Mouse (Mus musculus) hindbrain, embryonic 14.5 days (tissue): ENCODE data around the gene Klrc3. TPM values are rescaled to one million over a fixed set of nuclear protein-coding genes. Genes with fewer than 3 reads are reported as not detected.

Experiments
- ATAC-seq: fragments of 200-750 bp; cut with Nextera tagmentation; 2 replicates; pipeline ENCODE4 v1.8.0; 2017; ENCODE audit warnings: moderate number of reproducible peaks, mild to moderate bottlenecking, moderate TSS enrichment, moderate library complexity; ENCODE audit not compliant: low FRiP score
- DNase-seq: peaks from one replicate; pipeline ENCODE4 v3.0.0-alpha.2; 2015; ENCODE audit warnings: low spot score
- H3K27ac ChIP-seq: fragments of 300-500 bp; sonication (generic); 2 replicates; pipeline ENCODE4 v1.5.1; 2014; ENCODE audit warnings: mild to moderate bottlenecking, moderate library complexity
- H3K27me3 ChIP-seq: fragments of 300-500 bp; sonication (generic); 2 replicates; pipeline ENCODE4 v1.6.1; 2014; ENCODE audit warnings: mild to moderate bottlenecking, low read length, mixed read lengths; ENCODE audit not compliant: control insufficient read depth, insufficient read depth
- H3K36me3 ChIP-seq: fragments of 300-500 bp; sonication (generic); replicated peaks from 2 replicates; pipeline ENCODE4 v1.6.1; 2014; ENCODE audit not compliant: control insufficient read depth, insufficient read depth
- H3K4me1 ChIP-seq: fragments of 300-500 bp; sonication (generic); replicated peaks from 2 replicates; pipeline ENCODE4 v1.6.1; 2014; ENCODE audit warnings: antibody characterized with exemption, low read length, mixed read lengths; ENCODE audit not compliant: control insufficient read depth, insufficient read depth
- H3K4me2 ChIP-seq: fragments of 300-500 bp; sonication (generic); replicated peaks from 2 replicates; pipeline ENCODE4 v1.6.1; 2014; ENCODE audit warnings: mild to moderate bottlenecking, moderate library complexity
- H3K4me3 ChIP-seq: fragments of 300-500 bp; sonication (generic); replicated peaks from 2 replicates; pipeline ENCODE4 v1.5.1; 2014; ENCODE audit warnings: mild to moderate bottlenecking, low read length
- H3K9ac ChIP-seq: fragments of 300-500 bp; sonication (generic); 2 replicates; pipeline ENCODE4 v1.6.1; 2014
- H3K9me3 ChIP-seq: fragments of 300-500 bp; sonication (generic); 2 replicates; pipeline ENCODE4 v1.6.1; 2016; ENCODE audit warnings: low read length; ENCODE audit not compliant: control insufficient read depth
- WGBS: fragments of 180-500 bp; shearing (Covaris S2); extraction: QIAGEN DNeasy Blood & Tissue Kit; methylation state at CpG from one replicate; pipeline ENCODE4 v1.1.7; 2014; 5-methylcytosine and 5-hydroxymethylcytosine counted together
- microRNA-seq: library from miRNA; unstranded; fragments of <30 nt; microRNA quantifications from one replicate; pipeline ENCODE4, GENCODE M21; 2016
- polyA plus RNA-seq: library from polyadenylated mRNA; unstranded; fragments of >200 nt; fragmentation: Nextera tagmentation; extraction: Ambion mirVana; gene quantifications from 2 replicates; pipeline ENCODE4 v1.2.1, GENCODE M21; 2014

Klrc3 gene
- polyA plus RNA-seq, 1 experiment from 2014 or later, result not detected

- no peak within 1 kb of the TSS for H3K4me2 ChIP-seq
- no peak within 1 kb of the TSS for H3K27ac ChIP-seq
- no peaks in the 10 kb centered on the region for H3K36me3 ChIP-seq
- WGBS, result 90% methylated on average over 3 of the region's 3 CpGs
- no peaks in the 10 kb centered on the region for H3K9me3 ChIP-seq
- no peak within 1 kb of the TSS for H3K9ac ChIP-seq
- ATAC-seq, result no peak
- no peaks in the 10 kb centered on the region for H3K4me1 ChIP-seq
- no peaks in the 10 kb centered on the region for H3K27me3 ChIP-seq
- H3K4me3 ChIP-seq, result no peak within 1 kb of the TSS
- no peak for DNase-seq
Measured at GRCm38 (mm10) chr6:129591508-129591907, 51.6 kb downstream of the Klrc3 start, which contains the start of gene Klrd1. Klrd1 (plus strand) TSS chr6:129591782.

Small RNAs within 50 kb of the gene (microRNA-seq; reads per million reads assigned to microRNA genes)
- not detected for gene Mir680-1

Other genes starting within 250 kb of the Klrc3 start
- gene Clec1b, start 246.0 kb downstream of the Klrc3 start, polyA plus RNA-seq, result 0.63 and 1.4 TPM in 2 replicates
- 0.16 and 0.33 TPM in 2 replicates for gene Clec9a, start 234.5 kb downstream of the Klrc3 start, polyA plus RNA-seq
- 1.9 and 2.0 TPM in 2 replicates for gene Clec1a, start 191.3 kb downstream of the Klrc3 start, polyA plus RNA-seq
- gene Olr1, start 136.2 kb downstream of the Klrc3 start, polyA plus RNA-seq, result not detected in 2 replicates
- gene Tmem52b, start 130.8 kb downstream of the Klrc3 start, polyA plus RNA-seq, result 0.24 TPM in 1 of 2 replicates, not detected in the other
- 74.7 and 80.9 TPM in 2 replicates for gene Gabarapl1, start 110.2 kb downstream of the Klrc3 start, polyA plus RNA-seq
- gene Klre1, start 65.4 kb downstream of the Klrc3 start, polyA plus RNA-seq, result not detected in 2 replicates
- gene Klrd1, start 51.6 kb downstream of the Klrc3 start, polyA plus RNA-seq, result not detected in 2 replicates
- gene Klrk1, start 19.5 kb downstream of the Klrc3 start, polyA plus RNA-seq, result 0.13 TPM in 1 of 2 replicates, not detected in the other
- not detected in 2 replicates for gene Klrc2, start 17.4 kb upstream of the Klrc3 start, polyA plus RNA-seq
- not detected in 2 replicates for gene Klrc1, start 35.6 kb upstream of the Klrc3 start, polyA plus RNA-seq
- gene Klri1, start 73.8 kb upstream of the Klrc3 start, polyA plus RNA-seq, result 0.26 TPM in 1 of 2 replicates, not detected in the other
- not detected in 2 replicates for gene Klri2, start 97.1 kb upstream of the Klrc3 start, polyA plus RNA-seq
- gene Gm156, start 140.9 kb upstream of the Klrc3 start, polyA plus RNA-seq, result not detected in 2 replicates
- not detected in 2 replicates for gene Gm17631, start 219.3 kb upstream of the Klrc3 start, polyA plus RNA-seq
- not detected in 2 replicates for gene Klra17, start 233.3 kb upstream of the Klrc3 start, polyA plus RNA-seq